Mouse (Mus musculus) MN1 (cell line): ENCODE measurements around the gene Sdf4.

Experiments
- DNase-seq: peaks from one replicate; pipeline ENCODE4 v3.0.0-alpha.2; 2016; ENCODE audit warnings: low spot score

Gene Sdf4

GRCm38 (mm10) chr4:156008369-156008768 is 15.7 kb downstream of the Sdf4 start:
- no peak for DNase-seq

GRCm38 (mm10) chr4:156013637-156014036 is 21.0 kb downstream of the Sdf4 start, which contains the start of gene Tnfrsf4:
Tnfrsf4 (plus strand) TSS chr4:156013843.
- no peak for DNase-seq

- no peak for DNase-seq
Observed at GRCm38 (mm10) chr4:156014436-156014835, 21.8 kb downstream of the Sdf4 start.

- no peak for DNase-seq
Observed at GRCm38 (mm10) chr4:156019771-156020170, 27.1 kb downstream of the Sdf4 start.

GRCm38 (mm10) chr4:156021381-156021780 is 28.7 kb downstream of the Sdf4 start:
- no peak for DNase-seq

- DNase-seq: no peak
Observed at GRCm38 (mm10) chr4:156021942-156022419, 29.3 kb downstream of the Sdf4 start.

GRCm38 (mm10) chr4:156023520-156023919 is 30.8 kb downstream of the Sdf4 start:
- no peak for DNase-seq

GRCm38 (mm10) chr4:156024184-156024583 is 31.5 kb downstream of the Sdf4 start:
- DNase-seq: no peak

- peak; percentile 41 for DNase-seq
Observed at GRCm38 (mm10) chr4:156026013-156026412, 33.3 kb downstream of the Sdf4 start, which contains the start of gene Tnfrsf18. Tnfrsf18 (plus strand) TSS chr4:156026164.

- no peak for DNase-seq
Observed at GRCm38 (mm10) chr4:156028580-156028979, 35.9 kb downstream of the Sdf4 start.

GRCm38 (mm10) chr4:156030651-156031118 is 38.0 kb downstream of the Sdf4 start:
- DNase-seq: peak; percentile 21

GRCm38 (mm10) chr4:156031255-156031592 is 38.6 kb downstream of the Sdf4 start:
- peak; percentile 16 for DNase-seq

GRCm38 (mm10) chr4:156031593-156032391 is 39.1 kb downstream of the Sdf4 start:
- DNase-seq: peak; percentile 86

- DNase-seq: no peak
Observed at GRCm38 (mm10) chr4:156032856-156033255, 40.2 kb downstream of the Sdf4 start.

- peak; percentile 75 for DNase-seq
Observed at GRCm38 (mm10) chr4:156033476-156034119, 40.9 kb downstream of the Sdf4 start.

GRCm38 (mm10) chr4:156034301-156034700 is 41.6 kb downstream of the Sdf4 start:
- no peak for DNase-seq

- no peak for DNase-seq
Observed at GRCm38 (mm10) chr4:156034901-156035300, 42.2 kb downstream of the Sdf4 start.

GRCm38 (mm10) chr4:156044754-156045153 is 52.1 kb downstream of the Sdf4 start:
- DNase-seq: no peak

- no peak for DNase-seq
Observed at GRCm38 (mm10) chr4:156049779-156050178, 57.1 kb downstream of the Sdf4 start.

- no peak for DNase-seq
Observed at GRCm38 (mm10) chr4:156050391-156050980, 57.8 kb downstream of the Sdf4 start.

GRCm38 (mm10) chr4:156053113-156053512 is 60.4 kb downstream of the Sdf4 start:
- no peak for DNase-seq

- no peak for DNase-seq
Observed at GRCm38 (mm10) chr4:156054130-156054529, 61.5 kb downstream of the Sdf4 start.

GRCm38 (mm10) chr4:156054606-156055005 is 61.9 kb downstream of the Sdf4 start:
- DNase-seq: no peak
